ENCODE assay signal across 27 mouse cellular contexts in the genomic region with DNA sequence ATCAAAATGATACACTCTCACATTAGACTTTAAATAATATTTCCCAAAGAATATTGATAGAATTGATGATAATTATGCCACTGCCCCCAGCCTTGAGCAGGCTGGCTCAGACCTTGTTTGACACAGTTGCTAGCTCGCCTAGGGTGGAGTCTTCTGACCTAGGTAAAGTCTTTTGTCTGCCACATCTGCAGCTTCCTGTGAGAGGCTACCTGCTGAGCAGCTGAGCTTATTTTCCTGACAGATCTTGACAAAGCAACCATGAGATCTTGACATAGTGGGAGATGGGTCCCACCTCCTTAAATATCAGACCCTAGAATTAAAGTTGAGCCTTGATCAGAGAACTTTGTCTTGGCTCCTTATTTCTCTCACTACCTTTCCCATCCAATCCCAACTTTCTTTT.
"Had no signal": no experiment of that assay in that cellular context is flagged by ENCODE, and none has a peak within 500 bp of the region (broad histone marks: within the 10 kb centered on the region; RNA-seq: fewer than 3 reads in every experiment).

No protein-coding gene starts in this region.

- H3K4me1 ChIP-seq: embryonic facial prominence, embryonic 10.5 days; embryonic facial prominence, embryonic 12.5 days; forebrain, embryonic 10.5 days; forebrain, embryonic 12.5 days; forebrain, embryonic 13.5 days; forebrain, embryonic 15.5 days; heart, embryonic 10.5 days; heart, embryonic 12.5 days had no signal

- H3K36me3 ChIP-seq: embryonic facial prominence, embryonic 10.5 days; embryonic facial prominence, embryonic 12.5 days; embryonic facial prominence, embryonic 13.5 days; embryonic facial prominence, embryonic 15.5 days; forebrain, embryonic 10.5 days; forebrain, embryonic 12.5 days; forebrain, embryonic 15.5 days; heart, embryonic 10.5 days; heart, embryonic 12.5 days had no signal

- H3K4me2 ChIP-seq: embryonic facial prominence, embryonic 12.5 days; embryonic facial prominence, embryonic 13.5 days; embryonic facial prominence, embryonic 15.5 days; forebrain, embryonic 12.5 days; forebrain, embryonic 13.5 days; forebrain, embryonic 15.5 days; heart, embryonic 11.5 days; heart, embryonic 12.5 days had no signal

- DNase-seq: cerebellum, adult 9-11 months; cerebellum, postnatal 14 days; cerebellum, postnatal 25 days; cerebellum, postnatal 36 days; embryo, embryonic 11 days; gastrocnemius, adult 2 months; gastrocnemius, postnatal 10 days; gastrocnemius, postnatal 14 days; gastrocnemius, postnatal 25 days; gastrocnemius, postnatal 36 days; heart, adult 11 months; heart, adult 18-20 months; heart, adult 2 months had no signal

- H3K9me3 ChIP-seq: embryonic facial prominence, embryonic 10.5 days; embryonic facial prominence, embryonic 12.5 days; embryonic facial prominence, embryonic 13.5 days; embryonic facial prominence, embryonic 15.5 days; forebrain, embryonic 10.5 days; forebrain, embryonic 12.5 days; forebrain, embryonic 13.5 days; forebrain, embryonic 15.5 days; heart, embryonic 10.5 days; heart, embryonic 12.5 days had no signal

- ATAC-seq: forebrain, embryonic 13.5 days; forebrain, embryonic 14.5 days; forebrain, embryonic 15.5 days; forebrain, embryonic 16.5 days had no signal

- H3K9ac ChIP-seq: embryonic facial prominence, embryonic 12.5 days; embryonic facial prominence, embryonic 13.5 days; embryonic facial prominence, embryonic 15.5 days; forebrain, embryonic 12.5 days; forebrain, embryonic 13.5 days; forebrain, embryonic 15.5 days; heart, embryonic 12.5 days had no signal

- H3K27ac ChIP-seq: embryonic facial prominence, embryonic 10.5 days; embryonic facial prominence, embryonic 12.5 days; embryonic facial prominence, embryonic 13.5 days; embryonic facial prominence, embryonic 15.5 days; forebrain, embryonic 10.5 days; forebrain, embryonic 12.5 days; forebrain, embryonic 13.5 days; forebrain, embryonic 15.5 days; gastrocnemius, adult 2 months; heart, adult 2 months; heart, embryonic 10.5 days had no signal

- H3K27me3 ChIP-seq: embryonic facial prominence, embryonic 12.5 days; embryonic facial prominence, embryonic 13.5 days; embryonic facial prominence, embryonic 15.5 days; forebrain, embryonic 12.5 days; forebrain, embryonic 13.5 days; forebrain, embryonic 15.5 days; heart, embryonic 12.5 days had no signal

- H3K4me3 ChIP-seq: embryonic facial prominence, embryonic 10.5 days; embryonic facial prominence, embryonic 12.5 days; embryonic facial prominence, embryonic 13.5 days; embryonic facial prominence, embryonic 15.5 days; erythroblast, embryonic 14.5 days; forebrain, embryonic 10.5 days; forebrain, embryonic 12.5 days; forebrain, embryonic 13.5 days; forebrain, embryonic 15.5 days; gastrocnemius, adult 2 months; heart, adult 2 months; heart, embryonic 10.5 days; heart, embryonic 12.5 days had no signal
